Mouse (Mus musculus) brain, embryonic 18.5 days (tissue): ENCODE measurements at regions not wholly inside any gene's neighbourhood (a gene's known extent, or its start where the extent isn't known, plus 50 kb on each side); places are given as distances from the start of the nearest gene placed in this dataset.

Experiments used
- DNase-seq: peaks from one replicate; pipeline ENCODE4 v3.0.0-alpha.2; 2012; ENCODE audit warnings: low read depth, low spot score

DNA sequence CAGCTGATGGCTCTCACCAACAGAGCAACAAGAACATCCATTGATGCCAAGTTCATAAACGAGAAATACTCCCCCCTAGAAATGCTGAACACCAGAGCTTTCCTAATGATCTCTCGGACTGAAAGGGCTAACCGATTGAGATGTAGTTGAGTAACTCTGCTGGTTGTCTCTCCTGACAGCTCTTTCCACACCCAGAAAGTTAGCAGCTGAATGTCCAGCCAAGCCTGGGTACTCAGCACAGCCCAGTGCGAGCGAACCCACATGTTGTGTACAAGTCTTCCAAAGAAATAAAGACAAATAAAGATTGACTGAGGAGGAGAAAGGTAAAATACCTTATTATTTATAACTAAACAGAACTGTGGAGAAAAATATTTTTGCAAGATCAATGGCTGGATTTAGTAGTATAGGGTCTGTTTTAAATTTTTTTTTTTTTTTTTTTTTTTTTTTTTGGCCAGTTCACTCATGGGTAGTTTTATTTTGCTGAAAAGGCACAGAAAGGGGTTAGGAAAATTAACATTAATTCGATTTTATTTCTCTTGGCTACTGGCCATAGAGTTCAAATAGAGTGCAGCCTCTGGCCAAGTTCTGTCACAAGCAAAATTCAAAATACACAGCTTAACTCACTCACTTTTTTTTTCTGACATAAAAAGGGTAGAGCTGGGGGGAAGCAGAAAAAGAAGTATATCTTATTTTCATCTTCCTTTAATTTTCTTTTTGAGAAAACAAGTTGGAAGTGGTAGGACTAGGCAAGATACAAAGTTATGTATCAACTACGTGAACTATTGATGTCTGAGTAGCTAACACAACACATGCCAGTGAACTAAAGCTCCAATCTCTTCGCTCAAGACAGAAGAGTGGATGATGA, 261.2 kb upstream of the Npvf start:
- no peak for DNase-seq

DNA sequence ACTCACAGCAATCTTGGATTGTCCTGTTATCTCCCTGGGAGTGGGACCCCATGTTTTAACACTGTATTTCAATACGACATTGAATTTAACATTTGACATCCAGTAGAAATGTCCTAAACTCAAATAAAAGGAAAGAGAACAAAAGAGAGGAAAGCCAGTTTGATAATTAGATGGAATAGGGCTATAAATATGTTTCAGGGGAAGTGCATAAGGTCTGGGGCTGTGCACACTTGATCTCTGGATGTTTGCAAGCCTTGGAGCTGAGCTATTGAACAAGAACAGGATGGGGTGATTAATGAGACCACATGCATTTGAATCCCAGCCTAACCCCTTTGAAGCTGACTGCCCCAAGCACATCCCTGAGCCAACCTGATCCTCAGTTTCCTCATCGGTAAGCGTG, 264.0 kb upstream of the Npvf start:
- DNase-seq, result no peak

DNA sequence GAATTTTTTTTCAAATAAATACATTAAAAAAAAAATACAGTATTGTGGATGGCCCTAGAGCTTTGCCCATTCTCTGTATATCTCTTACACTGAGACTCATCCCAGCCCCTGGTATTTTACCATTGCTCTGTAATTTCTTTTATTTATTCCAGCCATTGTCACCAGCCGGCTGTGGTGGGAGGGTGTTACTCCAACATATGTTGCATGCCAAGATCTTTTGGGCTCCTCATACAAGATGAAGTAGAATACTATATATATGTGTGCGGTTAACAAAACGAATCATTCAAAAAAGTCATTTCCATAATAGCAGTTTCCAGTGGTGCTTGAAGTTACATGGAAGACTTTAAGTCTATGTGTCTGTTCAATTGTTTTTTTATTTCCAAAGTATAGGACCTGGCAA, 268.0 kb upstream of the Npvf start:
- no peak for DNase-seq

DNA sequence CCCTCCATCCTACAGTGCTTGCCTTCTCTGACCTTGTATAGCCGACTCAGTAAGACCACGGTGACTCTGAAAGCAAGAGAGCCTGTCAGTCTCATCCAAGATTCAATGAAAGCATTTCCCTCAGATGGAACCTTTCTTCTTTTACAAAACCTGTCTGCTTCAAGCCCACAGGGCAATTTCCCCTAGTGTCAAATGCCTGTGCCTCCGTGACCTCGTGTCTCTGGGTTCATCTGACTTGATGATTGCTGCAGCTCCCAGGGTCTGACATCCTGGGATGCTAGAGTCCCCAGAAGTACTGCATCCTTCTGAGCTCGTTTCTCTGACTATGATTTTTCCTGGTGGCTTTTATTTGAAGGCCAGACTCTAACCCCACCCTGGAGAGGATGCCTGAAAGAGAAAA, 270.3 kb upstream of the Npvf start:
- no peak for DNase-seq

DNA sequence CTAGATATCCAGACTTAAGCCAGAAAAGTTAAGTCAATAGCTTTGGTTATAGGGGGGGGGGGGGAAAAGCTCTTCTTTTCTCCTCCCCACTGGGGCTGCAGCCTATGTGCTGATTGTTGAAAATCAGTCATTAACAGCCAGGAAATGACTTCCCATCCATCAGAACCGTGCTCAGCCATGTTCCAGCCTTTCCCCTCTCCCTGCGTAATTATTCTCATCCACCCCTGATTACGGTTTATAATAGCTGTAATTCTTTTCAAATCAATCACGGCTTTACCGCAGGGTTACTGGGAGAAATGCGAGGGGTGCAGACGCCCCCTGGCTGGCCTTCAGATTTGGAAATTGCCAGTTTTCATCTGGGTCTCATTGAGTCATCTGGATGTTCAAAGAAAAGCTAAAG, 270.8 kb upstream of the Npvf start:
- no peak for DNase-seq

DNA sequence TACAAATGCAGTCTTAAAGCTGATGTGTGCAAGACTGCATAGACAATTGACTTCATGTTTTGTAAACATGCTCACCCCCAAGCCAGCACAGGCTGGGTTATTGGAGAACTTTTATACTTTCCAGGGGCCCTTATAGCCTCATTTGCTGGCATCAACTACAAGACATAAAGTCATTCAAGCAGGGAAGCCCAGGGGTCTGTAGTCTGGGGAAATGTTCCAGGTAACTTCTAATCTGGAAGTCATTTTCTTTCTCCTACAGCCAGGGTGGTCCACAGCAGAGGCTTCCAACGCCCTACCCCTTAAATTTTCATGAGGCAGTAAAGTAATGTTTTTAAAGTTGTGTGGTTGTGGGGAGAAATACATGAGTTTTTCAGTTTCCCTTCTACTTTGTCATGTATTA, 272.1 kb upstream of the Npvf start:
- no peak for DNase-seq

DNA sequence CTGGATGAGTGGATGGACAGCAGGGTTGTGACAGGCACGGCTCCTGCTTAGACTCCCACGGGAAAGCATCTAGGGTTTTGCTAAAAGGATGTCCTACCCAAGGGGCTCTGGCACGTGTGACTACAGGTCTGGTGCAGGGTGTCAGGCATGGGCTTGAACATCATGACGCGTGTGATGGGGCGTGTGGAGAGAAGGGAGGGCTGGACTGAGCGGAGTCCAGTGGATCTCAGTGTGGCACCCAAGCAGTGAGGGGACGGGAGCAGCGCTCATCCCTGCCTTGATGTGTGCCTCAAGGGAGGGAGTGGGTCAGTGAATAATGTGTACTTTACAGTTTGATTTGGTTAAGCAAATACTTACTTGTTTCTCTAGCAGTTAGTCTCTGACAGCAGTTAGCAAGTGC, 275.3 kb upstream of the Npvf start:
- DNase-seq, result no peak

DNA sequence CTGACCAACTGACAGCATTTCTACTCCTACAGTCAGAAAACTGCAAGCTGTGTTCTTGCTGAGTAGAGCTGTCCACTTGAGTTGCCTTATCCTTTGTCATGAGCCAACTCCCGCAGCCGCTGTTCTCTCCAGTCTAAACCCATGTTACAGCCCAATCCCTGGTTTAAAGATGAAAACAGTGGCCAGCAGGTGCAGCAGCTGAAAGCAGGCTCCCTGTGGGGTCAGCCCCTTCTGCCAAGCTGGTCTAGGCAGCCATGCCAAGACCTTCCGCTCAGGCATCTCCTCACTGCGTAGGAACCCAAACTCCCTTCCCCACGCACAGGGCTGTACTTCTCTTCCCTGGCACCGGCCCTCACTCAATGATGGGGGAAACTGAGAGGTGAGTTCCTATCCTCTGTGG, 279.3 kb upstream of the Npvf start:
- no peak for DNase-seq

DNA sequence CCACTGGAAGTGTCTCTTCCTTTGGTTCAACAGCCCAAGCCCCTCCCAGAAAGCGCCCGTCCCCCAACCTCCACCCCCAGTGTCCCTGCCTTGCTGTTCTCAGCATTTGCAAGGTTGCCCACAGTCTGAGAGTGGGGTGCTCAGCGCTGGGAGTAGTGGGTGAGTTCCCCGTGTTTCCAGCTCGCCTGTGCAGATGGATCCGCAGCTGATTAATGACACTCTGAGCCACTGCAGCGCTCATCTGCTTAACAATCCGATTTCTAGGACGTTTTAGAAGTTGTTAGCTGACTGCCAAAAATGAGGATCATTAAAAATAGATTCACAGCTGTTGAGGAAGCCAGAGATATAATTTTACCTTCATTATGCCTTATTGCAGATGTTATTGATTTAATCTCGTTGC, 280.0 kb upstream of the Npvf start:
- DNase-seq, result no peak

DNA sequence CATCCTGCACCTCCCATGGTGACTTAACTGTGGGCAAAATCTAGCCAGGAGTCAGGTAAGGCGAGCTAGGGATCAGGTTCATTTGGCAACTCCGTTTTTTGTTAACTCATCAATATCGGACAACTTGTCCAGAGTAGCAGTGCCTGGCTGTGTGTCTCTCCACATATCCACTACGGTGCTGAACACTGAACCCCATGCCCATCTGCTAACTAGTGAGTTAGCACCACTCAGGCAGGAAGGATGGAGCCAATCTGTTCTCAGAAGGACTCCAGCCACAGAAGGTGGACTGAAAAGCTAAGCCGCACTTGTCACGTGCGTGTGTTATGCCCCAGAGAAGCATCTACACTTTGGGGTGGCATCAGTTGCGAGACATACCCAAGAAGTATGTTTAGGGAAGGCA, 282.1 kb upstream of the Npvf start:
- DNase-seq, result no peak

DNA sequence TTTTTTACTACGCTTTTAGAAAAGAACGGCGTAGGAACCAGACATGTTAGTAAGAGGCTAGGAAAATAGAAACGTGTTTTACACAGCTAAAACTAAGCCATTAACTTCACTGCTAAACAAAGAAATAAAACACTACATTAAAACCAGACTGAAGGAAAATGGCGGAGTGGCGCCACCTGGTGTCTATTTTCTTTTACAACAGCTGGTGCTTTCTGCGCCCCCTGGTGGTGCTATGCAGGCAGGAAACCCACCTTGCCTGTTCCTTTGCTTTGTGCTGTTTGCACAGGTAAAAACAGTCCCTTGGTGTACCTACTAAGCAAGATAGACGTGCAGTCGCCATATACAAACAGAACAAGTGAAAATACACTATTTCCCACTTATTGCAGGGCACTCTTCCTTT, 282.9 kb upstream of the Npvf start:
- DNase-seq, result no peak

DNA sequence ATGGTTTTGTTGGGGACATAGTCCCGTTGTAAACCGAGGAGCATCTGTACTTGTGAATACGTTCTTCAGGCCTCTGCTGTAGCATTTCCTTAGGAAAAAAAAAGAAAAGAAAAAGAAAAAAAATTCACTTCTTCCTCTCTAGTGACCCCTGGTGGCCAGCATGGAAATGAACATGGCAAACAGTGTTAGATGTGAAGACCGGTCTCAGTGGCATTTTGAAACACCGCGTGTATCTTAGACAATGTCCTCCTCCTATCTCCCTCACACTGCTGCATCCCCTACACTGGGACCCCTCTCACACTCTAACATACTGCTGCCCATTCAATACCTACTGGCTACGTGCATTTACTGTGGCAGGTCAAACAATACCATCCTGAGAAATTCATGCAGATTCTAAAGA, 284.6 kb upstream of the Npvf start:
- no peak for DNase-seq

DNA sequence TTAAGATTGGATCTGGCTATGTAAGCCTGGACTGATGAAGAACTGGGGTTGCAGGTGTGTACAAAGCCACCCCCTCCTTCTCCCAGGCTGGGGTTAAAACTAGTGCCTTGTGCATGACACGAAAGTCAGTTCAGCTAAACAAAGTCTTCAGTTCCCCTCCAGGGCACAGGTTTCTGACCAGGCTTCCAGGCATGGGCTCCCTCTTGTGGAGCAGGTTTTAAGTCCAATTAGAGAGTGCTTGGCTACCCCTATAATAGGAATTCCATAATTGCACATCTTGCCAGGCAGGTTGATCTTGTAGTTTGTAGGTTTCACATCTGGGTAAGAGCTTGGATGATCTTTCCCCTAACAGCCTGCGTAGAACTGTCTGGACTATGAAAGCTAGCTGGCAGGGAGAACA, 285.2 kb upstream of the Npvf start:
- DNase-seq, result no peak

DNA sequence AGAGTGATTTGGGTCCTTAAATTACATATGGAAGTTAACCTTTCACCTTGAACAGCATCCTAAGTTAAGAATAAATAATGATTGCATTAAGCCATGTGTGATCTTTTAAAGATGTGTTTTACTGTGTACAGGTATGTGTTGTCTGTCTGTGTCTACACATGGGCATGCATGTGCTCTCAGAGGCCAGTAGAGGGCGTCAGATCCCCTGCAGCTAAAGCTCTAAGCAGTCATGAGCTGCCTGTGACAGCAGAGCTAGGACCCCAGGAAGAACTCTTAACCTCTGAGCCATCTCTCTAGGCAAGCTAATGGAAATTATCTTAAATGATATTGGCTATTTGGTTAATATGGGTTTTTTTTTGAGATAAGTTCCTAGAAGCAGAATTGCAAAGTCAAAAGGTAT, 285.9 kb upstream of the Npvf start:
- no peak for DNase-seq

DNA sequence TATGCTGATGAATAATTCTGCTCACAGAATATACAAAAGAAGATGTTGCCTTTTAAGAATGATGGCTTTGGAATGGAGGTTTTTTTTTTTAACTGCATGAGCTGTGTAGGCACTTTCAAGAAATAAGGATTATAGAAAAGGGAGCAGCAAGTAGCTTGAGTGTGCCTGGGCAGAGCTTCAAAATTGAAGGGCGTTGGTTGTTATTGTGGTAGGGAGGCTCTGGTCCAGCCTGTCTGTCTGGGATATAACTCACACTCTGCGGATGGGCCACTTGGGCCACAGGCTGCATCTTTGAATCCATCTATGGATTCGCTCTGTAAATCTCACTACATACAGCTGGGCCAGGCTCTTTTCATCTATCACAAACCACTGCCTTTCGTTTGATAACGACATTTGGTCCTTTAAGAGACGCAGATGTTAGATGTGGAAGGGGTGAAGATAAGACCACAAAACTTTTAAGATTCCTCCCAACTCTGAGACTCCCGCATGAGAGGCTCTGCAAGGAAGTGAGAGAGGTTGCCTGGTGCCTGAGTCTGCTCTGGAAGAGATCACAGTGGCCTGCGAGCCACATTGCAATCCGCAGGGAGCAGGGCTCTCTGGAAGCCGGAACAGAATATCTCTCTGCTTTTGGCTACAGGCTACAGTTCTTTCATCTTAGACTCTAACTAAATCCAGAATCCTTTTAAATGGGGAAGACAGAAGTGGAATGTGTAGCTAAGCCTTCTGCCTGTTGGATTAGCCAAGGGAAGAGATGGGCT, 286.6 kb upstream of the Npvf start:
- DNase-seq, result no peak

DNA sequence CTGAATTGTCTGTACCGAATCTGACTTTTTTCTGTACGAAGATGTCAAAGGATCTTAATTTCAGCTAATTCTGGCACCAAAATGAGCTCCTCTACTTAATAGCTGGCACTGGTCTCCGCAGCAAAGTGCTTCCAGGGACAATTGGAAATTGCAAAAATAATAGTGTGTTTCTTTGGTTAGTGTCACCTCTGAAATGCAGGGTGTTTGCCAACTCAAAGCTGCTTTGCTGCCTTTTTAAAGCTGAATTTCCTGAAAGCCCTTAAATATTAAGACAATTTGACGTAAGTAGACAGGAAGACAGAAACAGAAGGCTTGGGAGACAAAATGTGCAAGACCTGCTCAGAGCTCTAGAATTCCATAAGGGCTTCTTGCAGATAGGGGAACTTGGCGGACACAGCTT, 288.5 kb upstream of the Npvf start:
- DNase-seq, result no peak

DNA sequence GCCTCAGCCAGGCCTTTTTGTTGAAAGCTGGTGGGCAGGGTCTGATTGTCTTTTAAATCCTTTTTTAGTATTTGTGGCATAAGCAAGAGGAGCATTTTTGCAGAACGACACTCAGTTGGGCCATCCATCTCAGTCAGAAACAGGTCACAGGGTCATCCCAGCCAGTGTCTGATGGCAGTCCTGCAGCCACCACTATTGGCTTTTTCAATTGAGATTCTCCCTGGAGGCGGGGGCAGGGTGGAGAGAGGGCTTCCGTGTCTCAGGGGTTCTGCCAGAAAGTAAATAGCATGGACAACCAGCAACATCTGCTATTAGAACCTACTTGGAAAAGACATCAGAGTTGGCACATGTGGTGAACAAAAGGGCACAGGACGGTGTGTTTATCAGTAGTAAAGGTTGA, 293.8 kb upstream of the Npvf start:
- no peak for DNase-seq

DNA sequence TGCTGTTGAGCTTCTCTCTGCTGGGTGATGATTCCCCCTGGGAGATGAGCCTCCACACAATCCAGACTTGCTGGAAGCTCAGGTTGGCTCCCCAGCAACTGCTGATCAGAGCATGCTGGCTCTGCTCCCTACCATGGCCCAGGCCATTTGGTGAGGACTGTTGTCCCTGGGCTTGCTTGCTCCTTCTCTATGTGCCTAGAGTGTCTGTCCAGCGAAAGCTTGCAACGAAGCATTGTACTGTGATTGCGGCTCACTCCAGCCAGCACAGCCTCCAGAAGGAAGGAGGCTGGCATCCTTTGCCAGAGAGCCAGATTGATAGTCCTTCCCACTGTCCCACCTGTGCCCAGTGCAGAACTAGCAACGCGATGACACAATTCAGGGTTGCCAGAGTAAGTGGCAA, 295.1 kb upstream of the Npvf start:
- no peak for DNase-seq

DNA sequence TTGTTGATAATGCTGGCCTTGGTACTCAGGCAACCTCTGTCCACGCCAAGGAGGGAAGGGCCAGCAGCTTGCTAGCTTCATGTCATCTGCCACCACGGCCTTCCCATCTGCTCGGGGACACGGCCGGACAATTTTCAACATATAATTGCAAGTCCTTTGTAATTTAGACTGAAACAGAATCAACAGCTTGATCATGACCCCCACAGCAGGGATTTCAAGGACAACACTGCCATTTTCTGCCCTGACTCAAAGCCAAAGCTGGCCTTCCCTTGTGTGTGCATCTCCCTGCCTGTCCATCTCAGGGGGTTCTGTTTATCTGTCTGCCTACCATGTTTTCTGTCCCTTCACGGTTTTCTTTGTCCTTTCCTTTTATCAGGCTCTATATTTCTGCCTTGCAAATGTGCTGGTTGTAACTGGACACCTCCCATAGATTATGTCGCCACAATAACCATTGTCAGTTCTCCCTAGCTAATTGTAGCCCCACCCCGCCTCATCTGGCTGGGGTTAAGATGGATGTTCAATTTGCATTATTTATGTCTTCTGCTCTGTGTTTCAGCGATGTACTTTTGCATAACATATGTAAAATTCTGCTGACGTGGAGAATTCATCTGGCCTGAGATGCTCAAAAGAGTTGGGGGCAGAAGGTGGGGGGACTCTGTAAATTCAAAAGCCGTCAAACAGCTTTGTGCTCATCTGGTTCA, 295.8 kb upstream of the Npvf start:
- DNase-seq, result no peak

DNA sequence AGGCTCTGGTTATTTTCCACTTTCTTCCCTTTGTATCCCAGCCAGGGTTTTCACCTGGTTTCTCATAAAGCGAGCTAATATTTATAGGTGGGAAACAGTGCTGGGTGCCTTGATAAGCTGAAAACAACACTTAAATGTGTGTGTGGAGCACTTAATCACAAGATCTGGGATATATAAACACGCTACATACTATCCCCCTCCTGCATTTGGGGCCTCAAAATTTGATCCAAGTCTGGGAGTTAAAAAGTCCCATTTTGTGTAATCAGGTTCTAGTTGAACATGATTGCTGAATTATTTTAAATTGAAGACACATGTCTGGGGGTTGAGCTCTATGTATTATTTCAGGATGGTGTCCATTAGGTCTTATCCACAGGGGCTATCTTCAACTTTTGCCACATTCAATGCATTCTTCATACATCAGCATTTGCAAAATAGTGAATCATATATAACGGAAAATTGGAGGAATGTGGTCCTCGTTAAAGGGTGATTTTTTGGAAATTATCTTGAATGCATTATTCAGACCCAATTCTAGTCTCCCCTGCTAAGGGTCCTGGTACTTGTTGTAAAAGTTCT, 303.2 kb upstream of the Npvf start:
- DNase-seq, result no peak

DNA sequence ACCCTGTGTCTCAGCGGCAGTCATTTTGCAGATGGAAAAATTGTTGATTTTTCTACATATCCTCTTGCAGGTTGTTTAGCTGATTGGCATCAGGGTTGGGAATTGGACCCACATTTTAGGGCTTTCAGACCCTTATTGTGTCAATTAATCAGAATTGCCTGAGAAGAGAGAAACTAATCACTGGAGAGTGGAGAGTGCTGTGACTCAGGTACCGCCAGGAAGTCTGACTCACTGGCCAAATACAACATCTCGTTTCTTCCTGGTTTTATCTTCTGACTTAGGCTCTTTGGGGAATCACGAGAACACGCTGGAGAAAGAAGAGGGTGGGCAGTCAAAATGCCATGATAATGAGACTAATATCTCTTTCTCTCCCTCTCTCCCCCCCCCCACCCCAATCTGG, 306.1 kb upstream of the Npvf start:
- no peak for DNase-seq

DNA sequence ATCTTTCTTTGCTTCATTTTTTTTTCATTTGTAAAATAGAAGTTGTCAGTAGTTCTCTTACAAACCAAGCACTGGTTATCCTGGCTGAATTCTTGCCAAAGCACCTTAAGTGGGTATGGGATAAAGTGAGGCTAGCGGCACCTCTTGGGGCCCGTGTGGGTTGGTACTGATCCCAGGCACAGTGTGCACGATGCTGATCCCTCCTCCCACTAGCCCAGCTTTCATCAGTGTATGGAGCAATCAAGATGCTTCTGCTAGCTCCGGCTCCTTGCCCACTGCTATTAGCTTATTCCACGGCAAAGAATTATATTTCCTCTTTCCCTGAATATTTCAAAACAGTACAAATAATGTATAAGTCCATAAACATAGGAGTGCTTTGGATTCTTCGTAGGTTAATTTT, 307.4 kb upstream of the Npvf start:
- DNase-seq, result no peak
